Mouse (Mus musculus) liver, embryonic 16.5 days (tissue): ENCODE measurements around the gene Map4k2. TPM values are rescaled to one million over a fixed set of nuclear protein-coding genes. Genes with fewer than 3 reads are reported as not detected.

Experiments
- ATAC-seq: fragments of 200-750 bp; cut with Nextera tagmentation; 2 replicates; pipeline ENCODE4 v1.8.0; 2017; ENCODE audit warnings: low read depth, mild to moderate bottlenecking, moderate number of reproducible peaks, moderate library complexity
- H3K27ac ChIP-seq: fragments of 300-500 bp; sonication (generic); 2 replicates; pipeline ENCODE4 v1.5.1; 2014; ENCODE audit warnings: mild to moderate bottlenecking, low read length
- H3K27me3 ChIP-seq: fragments of 300-500 bp; sonication (generic); 2 replicates; pipeline ENCODE4 v1.6.1; 2014; ENCODE audit warnings: low read depth, low read length, mixed read lengths; ENCODE audit not compliant: control insufficient read depth, insufficient read depth
- H3K36me3 ChIP-seq: fragments of 300-500 bp; sonication (generic); 2 replicates; pipeline ENCODE4 v1.6.1; 2014; ENCODE audit warnings: mild to moderate bottlenecking; ENCODE audit not compliant: control insufficient read depth, insufficient read depth
- H3K4me1 ChIP-seq: fragments of 300-500 bp; sonication (generic); 2 replicates; pipeline ENCODE4 v1.6.1; 2014; ENCODE audit warnings: low read depth, low read length, mixed read lengths; ENCODE audit not compliant: control insufficient read depth
- H3K4me2 ChIP-seq: fragments of 300-500 bp; sonication (generic); 2 replicates; pipeline ENCODE4 v1.6.1; 2014; ENCODE audit warnings: low read depth, low read length, mixed read lengths
- H3K4me3 ChIP-seq: fragments of 300-500 bp; sonication (generic); 2 replicates; pipeline ENCODE4 v1.5.1; 2014; ENCODE audit warnings: low read depth, mild to moderate bottlenecking, low read length
- H3K9ac ChIP-seq: fragments of 300-500 bp; sonication (generic); 2 replicates; pipeline ENCODE4 v1.6.1; 2014; ENCODE audit warnings: low read depth, low read length
- H3K9me3 ChIP-seq: fragments of 300-500 bp; sonication (generic); replicated peaks from 2 replicates; pipeline ENCODE4 v1.6.1; 2016; ENCODE audit warnings: low read length; ENCODE audit not compliant: control insufficient read depth
- WGBS: fragments of 180-500 bp; shearing (Covaris S2); extraction: QIAGEN DNeasy Blood & Tissue Kit; methylation state at CpG from one replicate; pipeline ENCODE4 v1.1.7; 2014; ENCODE audit not compliant: insufficient replicate concordance; 5-methylcytosine and 5-hydroxymethylcytosine counted together
- polyA plus RNA-seq: library from polyadenylated mRNA; unstranded; fragments of >200 nt; fragmentation: Nextera tagmentation; extraction: Ambion mirVana; gene quantifications from 2 replicates; pipeline ENCODE4 v1.2.1, GENCODE M21; 2015

The Map4k2 gene
- polyA plus RNA-seq, 1 experiment from 2014 or later, result 8.6 TPM

GRCm38 (mm10) chr19:6331178-6331577 lies 9.8 kb upstream of the Map4k2 start:
- no peak overlapping the region for H3K27ac ChIP-seq
- no peak for ATAC-seq
- H3K9ac ChIP-seq, result no peak overlapping the region
- H3K9me3 ChIP-seq, result no peaks in the 10 kb centered on the region
- WGBS, result 10% methylated on average over 5 of the region's 5 CpGs
- no peak overlapping the region for H3K4me3 ChIP-seq
- no peaks in the 10 kb centered on the region for H3K27me3 ChIP-seq
- no peaks in the 10 kb centered on the region for H3K36me3 ChIP-seq
- H3K4me2 ChIP-seq, result peak overlapping the region; percentile 48; the same call in 1 of the 2 replicates
- H3K4me1 ChIP-seq, result peaks cover 25% of the 10 kb centered on the region

DNA sequence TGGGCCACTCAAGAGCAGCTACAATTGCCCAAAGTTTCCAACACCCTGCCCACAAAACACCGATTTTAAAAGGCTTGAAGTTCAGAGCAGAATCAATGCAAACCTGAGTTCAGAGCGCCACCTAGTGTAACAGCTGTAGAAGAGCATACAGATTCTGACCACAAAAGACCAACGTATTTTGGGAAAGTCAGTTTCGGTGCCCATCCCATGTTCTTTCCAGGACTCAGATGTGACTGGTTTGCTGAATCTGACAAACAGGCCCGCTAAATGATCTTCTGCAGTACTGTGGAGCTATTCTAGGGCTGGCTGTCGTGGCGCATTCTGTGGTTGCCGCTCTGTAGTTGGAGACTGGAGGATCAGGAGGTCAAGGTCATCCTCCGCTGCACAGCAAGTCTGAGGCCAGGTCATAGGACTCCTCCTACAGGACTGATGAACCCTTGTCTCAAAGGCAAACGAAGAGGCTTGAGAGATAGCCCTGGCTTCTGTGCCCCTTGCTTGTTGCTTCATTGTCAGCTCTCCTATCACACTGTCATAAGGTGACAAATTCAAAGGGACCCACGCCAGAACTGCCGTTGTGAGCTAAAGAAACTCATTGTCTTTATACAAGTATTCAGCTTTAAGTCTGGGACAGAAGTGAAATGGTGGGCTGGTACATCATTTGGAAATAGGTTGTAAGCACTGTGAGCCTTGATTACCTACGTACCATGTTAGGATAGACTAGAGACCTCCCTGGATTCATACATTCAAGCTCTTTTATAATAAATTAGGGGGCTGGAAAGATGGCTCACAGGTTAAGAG lies 9.0 kb upstream of the Map4k2 start:
- Histone ChIP-seq H3K27me3 (no peaks in the 10 kb centered on the region), H3K36me3 (no peaks in the 10 kb centered on the region), H3K9me3 (no peaks in the 10 kb centered on the region), H3K4me1 (peaks cover 32% of the 10 kb centered on the region), H3K4me3 (no peak overlapping the region), H3K9ac (no peak overlapping the region), H3K27ac (no peak overlapping the region), H3K4me2 (peak overlapping the region; percentile 48)
- ATAC-seq, result no peak
- WGBS, result 20% methylated on average over 13 of the region's 13 CpGs

DNA sequence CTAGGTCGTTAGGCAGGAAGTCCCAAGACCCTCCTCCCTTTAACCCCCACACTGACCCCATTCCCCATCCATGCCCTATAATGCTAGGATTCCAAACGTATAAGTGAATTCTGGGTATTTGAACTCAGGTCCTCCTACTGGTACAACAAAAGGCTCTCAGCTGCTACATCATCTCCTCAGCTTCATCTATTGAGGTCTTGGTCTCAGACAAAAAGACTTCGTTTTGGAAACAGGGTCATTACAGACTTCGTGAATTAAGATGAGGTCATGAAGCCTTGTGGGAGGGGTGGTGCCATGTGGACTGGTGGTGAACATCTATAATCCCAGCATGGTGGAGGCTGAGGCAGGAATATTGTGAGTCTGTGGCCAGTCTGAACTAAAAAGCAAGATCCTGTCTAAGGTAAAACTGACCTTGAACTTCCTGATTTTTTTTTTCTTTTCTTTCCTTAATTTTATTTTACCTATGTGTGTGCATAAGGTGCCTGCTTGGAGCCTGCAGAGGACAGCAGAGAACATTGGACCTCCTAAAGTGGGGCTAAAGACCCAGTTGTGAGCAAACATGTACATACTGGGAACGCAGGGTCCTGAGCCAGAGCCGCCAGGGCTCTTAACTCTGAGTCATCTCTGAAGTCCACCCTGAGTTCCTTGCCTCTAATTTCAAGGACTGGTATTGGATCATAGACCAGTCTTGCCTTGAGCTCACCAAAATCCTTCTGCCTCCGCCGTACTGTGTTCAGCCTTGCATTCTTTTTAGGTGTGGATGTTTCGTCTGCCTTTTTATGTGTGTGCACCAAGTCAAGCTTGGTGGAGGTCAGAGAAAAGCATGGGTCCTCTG lies 7.0 kb upstream of the Map4k2 start:
- no peak for ATAC-seq
- peaks cover 34% of the 10 kb centered on the region for H3K4me1 ChIP-seq
- peak overlapping the region; percentile 95 for H3K4me2 ChIP-seq
- H3K9ac ChIP-seq, result peak overlapping the region; percentile 86
- H3K27ac ChIP-seq, result peak overlapping the region; percentile 75
- 53% methylated on average over 9 of the region's 9 CpGs for WGBS
- peak overlapping the region; percentile 84 for H3K4me3 ChIP-seq
- H3K27me3 ChIP-seq, result no peaks in the 10 kb centered on the region
- peaks cover 6% of the 10 kb centered on the region for H3K36me3 ChIP-seq
- H3K9me3 ChIP-seq, result no peaks in the 10 kb centered on the region

- Histone ChIP-seq H3K27me3 (no peaks in the 10 kb centered on the region), H3K36me3 (peaks cover 10% of the 10 kb centered on the region), H3K9ac (peak within 1 kb of the TSS; percentile 86), H3K27ac (peak within 1 kb of the TSS; percentile 75), H3K9me3 (no peaks in the 10 kb centered on the region), H3K4me1 (peaks cover 40% of the 10 kb centered on the region), H3K4me2 (peak within 1 kb of the TSS; percentile 95), H3K4me3 (peak within 1 kb of the TSS; percentile 84)
- ATAC-seq, result peak; percentile 90
- under 1% methylated on average over 43 of the region's 43 CpGs for WGBS
These were observed 6.1 kb upstream of the Map4k2 start, which contains the start of gene Men1 for GRCm38 (mm10) chr19:6334673-6335457. Men1 (plus strand) TSS chr19:6334979.

GRCm38 (mm10) chr19:6335458-6335827 lies 5.5 kb upstream of the Map4k2 start:
- Histone ChIP-seq H3K9me3 (no peaks in the 10 kb centered on the region), H3K9ac (peak overlapping the region; percentile 86), H3K4me3 (peak overlapping the region; percentile 84), H3K4me1 (peaks cover 46% of the 10 kb centered on the region), H3K4me2 (peak overlapping the region; percentile 95), H3K36me3 (peaks cover 10% of the 10 kb centered on the region), H3K27me3 (no peaks in the 10 kb centered on the region), H3K27ac (peak overlapping the region; percentile 73)
- under 1% methylated on average over 25 of the region's 25 CpGs for WGBS
- peak; percentile 24 for ATAC-seq

GRCm38 (mm10) chr19:6336920-6337319 lies 4.0 kb upstream of the Map4k2 start:
- no peak for ATAC-seq
- Histone ChIP-seq H3K4me1 (peaks cover 54% of the 10 kb centered on the region), H3K36me3 (peaks cover 10% of the 10 kb centered on the region), H3K27me3 (no peaks in the 10 kb centered on the region), H3K4me3 (no peak overlapping the region), H3K9me3 (no peaks in the 10 kb centered on the region), H3K9ac (no peak overlapping the region), H3K4me2 (no peak overlapping the region), H3K27ac (no peak overlapping the region)
- 82% methylated on average over 10 of the region's 10 CpGs for WGBS

GRCm38 (mm10) chr19:6338171-6338570 lies 2.8 kb upstream of the Map4k2 start:
- no peaks in the 10 kb centered on the region for H3K27me3 ChIP-seq
- no peak overlapping the region for H3K4me2 ChIP-seq
- H3K9me3 ChIP-seq, result no peaks in the 10 kb centered on the region
- H3K4me3 ChIP-seq, result no peak overlapping the region
- H3K36me3 ChIP-seq, result peaks cover 10% of the 10 kb centered on the region
- 89% methylated on average over 7 of the region's 7 CpGs for WGBS
- H3K27ac ChIP-seq, result no peak overlapping the region
- H3K9ac ChIP-seq, result no peak overlapping the region
- H3K4me1 ChIP-seq, result peaks cover 59% of the 10 kb centered on the region
- no peak for ATAC-seq

DNA sequence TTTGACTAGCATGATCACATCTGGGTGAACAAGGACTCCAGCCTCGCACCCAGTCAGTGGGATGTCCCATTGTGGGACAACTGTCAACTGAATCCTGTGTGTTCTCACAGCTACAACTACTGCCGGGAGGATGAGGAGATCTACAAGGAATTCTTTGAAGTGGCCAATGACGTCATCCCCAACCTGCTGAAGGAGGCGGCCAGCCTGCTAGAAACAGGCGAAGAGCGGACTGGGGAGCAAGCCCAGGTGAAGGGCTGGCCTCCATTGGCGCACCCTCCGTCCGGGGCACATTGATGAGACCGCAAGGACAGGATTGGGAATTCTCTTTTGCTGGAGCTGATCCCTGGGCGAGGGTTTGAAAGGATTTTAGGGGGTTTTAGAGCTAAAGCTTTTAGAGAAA lies 2.2 kb upstream of the Map4k2 start:
- Histone ChIP-seq H3K4me3 (no peak overlapping the region), H3K27me3 (no peaks in the 10 kb centered on the region), H3K9me3 (no peaks in the 10 kb centered on the region), H3K9ac (no peak overlapping the region), H3K27ac (no peak overlapping the region), H3K36me3 (peaks cover 10% of the 10 kb centered on the region), H3K4me1 (peaks cover 62% of the 10 kb centered on the region), H3K4me2 (no peak overlapping the region)
- 84% methylated on average over 11 of the region's 11 CpGs for WGBS
- no peak for ATAC-seq
